Mouse (Mus musculus) G1E-ER4 (cell line): ENCODE data around the gene Olfr93. TPM values are rescaled to one million over a fixed set of nuclear protein-coding genes. Genes with fewer than 3 reads are reported as not detected.

Experiments
- GATA1 ChIP-seq: IDR thresholded peaks from one replicate; pipeline ENCODE4 v1.8.0; 2012; ENCODE audit warnings: low read length, inconsistent platforms
- polyA plus RNA-seq: library from polyadenylated mRNA; stranded (reverse); fragments of >175 nt; gene quantifications from 2 replicates; pipeline ENCODE4 v1.2.3, GENCODE M21; 2012

The Olfr93 gene
- not detected in 2 replicates for polyA plus RNA-seq

DNA sequence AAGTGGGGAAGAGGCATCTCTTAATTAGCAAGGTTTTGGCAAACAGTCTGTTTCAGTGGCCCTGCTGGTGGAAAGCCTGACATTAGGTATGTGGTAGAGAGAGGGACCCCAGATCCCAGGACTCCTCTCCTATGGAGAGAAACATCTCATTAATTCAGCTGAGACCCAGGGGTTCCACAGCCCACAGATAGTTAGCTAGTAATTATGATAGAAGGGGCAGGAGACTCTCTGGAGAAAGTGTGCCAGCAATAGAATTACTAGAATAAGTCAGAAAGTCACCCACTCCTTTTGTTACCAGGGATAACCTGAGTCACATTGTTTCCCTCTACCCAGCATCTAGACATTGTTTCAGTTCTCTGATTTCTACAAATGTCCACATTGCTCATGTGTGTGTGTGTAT is at the start of gene Olfr93:
TSS of gene Olfr93 (minus strand) at position 101 of the 400 bp plus-strand sequence.
- no peak for TF ChIP-seq GATA1

DNA sequence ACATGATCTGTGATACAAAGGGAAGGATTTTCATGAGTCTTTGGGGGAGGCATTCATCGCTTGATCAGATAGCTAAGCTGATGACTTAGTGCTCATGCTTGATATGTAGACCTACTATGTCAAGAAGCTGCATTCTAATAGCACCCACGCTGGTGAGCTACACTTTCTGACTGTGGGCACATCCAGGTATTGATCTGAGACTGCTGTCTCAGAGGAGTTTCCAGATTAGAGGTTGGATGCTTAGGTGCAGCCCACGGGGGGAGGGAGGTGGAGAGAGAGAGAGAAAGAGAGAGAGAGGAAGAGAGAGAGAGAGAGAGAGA is 42.6 kb upstream of the Olfr93 start:
- TF ChIP-seq GATA1, result no peak

DNA sequence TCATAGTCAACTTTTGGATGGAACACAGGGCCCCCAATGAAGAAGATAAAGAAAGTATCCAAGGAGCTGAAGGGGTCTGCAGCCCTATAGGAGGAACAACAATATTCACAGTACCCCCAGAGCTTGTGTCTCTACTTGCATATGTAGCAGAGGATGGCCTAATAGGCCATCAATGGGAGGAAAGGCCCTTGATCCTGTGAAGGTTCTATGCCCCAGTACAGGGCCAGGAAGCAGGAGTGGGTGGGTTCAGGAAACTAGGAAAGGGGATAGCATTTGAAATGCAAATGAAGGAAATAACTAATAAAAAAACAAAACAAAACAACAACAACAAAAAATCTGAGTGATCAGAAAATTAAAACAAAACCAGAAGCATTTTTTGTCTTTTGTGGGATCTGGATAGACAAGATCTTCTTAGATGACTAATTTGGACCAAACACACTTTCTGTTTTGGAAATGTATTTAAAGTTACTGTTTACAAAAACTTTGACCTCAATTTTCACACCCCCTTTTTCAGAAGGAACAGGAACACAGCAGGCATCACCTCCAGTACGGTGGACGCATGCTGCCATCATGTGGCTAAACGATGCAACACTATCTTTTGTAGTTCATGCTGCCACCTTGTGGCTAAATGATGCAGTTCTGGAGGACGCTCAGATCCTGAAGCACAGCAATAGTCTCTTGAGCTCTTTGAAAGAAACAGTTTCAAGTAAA is 42.1 kb upstream of the Olfr93 start:
- TF ChIP-seq GATA1, result no peak

DNA sequence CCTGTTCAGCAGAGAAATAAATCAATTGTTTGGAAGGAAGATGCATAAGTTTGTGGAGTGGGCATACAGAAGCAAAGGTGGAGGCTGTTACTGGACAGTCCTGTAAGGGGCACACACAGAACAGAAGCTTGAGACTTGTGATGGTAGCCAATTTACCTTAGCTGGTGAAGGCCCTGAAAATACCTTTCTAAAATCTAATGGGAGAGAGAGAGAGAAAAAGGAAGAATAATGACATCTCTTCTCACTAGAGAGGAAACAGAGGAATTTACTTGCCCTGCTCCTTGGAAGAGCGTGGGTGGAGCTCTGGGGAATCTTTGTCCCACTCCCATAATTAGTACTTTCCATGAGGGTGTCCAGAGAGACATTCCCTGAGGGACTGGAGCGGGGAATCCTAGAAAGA is 39.6 kb upstream of the Olfr93 start, which contains the start of gene Olfr94:
TSS of gene Olfr94 (minus strand) at position 101 of the 400 bp plus-strand sequence.
- no peak for TF ChIP-seq GATA1

GRCm38 (mm10) chr17:37196845-37197724 is 35.8 kb upstream of the Olfr93 start:
- TF ChIP-seq GATA1, result no peak

DNA sequence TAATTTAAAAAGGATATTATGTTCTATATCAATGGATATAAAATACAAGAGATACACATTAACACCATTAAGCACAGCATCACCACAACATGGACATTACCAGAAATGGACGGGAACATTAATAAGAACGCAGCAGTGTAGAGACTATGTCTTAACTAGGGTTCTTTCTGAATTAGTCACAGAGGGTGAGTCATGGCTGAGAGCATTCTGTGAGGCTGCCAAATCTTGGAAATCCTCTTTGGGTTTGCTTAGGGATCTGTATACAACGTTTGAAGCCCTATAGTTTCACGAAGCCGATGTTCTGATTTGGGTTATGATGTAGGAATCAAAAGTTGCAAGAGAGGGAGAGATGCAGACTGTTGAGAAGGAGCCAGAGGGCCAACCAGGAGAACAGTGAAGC is 33.5 kb upstream of the Olfr93 start:
- no peak for TF ChIP-seq GATA1

- TF ChIP-seq GATA1, result no peak
Observed at GRCm38 (mm10) chr17:37193656-37194055, 32.4 kb upstream of the Olfr93 start, which contains the start of gene Ubd. Gene Ubd, plus strand, starts transcription at chr17:37193892.

DNA sequence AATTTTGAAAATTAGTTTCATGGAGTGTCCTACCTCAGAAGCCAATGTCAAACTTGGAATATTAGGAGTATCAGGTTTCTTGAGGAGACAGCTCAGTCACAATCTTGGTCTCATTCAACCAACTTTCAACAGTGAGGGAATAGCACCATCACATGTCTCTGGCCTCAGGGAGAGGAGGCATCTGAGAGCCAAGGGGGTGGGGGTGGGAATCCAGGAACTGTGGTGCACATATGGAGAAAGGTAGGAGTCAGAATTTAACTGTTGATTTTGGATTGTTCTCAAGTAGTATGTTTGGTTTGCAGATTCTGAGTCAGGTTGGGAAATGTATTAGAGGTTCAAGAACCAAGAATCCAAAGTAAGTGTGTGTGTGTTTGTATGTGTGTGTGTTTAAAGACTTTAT is 31.7 kb upstream of the Olfr93 start:
- no peak for TF ChIP-seq GATA1

DNA sequence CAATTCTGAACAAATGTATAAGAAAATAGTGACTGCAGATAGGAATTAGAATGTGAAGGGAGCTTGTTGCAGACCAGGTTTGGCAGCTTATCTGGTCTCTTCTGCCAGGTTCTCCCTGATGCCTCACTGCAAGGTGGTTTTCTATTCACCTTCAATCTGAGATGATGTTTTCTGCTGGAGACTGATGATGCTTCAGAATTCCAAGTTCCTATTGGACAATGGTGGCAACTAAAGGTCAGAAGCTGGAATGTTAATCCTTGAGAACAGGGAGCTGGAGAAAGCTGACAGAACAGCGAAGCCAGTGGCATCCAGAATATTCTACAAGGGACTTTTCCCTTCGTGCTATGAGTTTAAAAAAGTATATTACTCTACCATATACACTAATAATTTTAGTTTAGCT is 29.4 kb upstream of the Olfr93 start:
- TF ChIP-seq GATA1, result no peak

GRCm38 (mm10) chr17:37185474-37185873 is 24.2 kb upstream of the Olfr93 start:
- no peak for TF ChIP-seq GATA1

GRCm38 (mm10) chr17:37119988-37120387 is 41.3 kb downstream of the Olfr93 start, which contains the start of gene Olfr92:
Gene Olfr92, minus strand, starts transcription at chr17:37120088.
- TF ChIP-seq GATA1, result no peak

GRCm38 (mm10) chr17:37098178-37098577 is 63.1 kb downstream of the Olfr93 start, which contains the start of gene Olfr91:
Gene Olfr91, minus strand, starts transcription at chr17:37098278.
- no peak for TF ChIP-seq GATA1

DNA sequence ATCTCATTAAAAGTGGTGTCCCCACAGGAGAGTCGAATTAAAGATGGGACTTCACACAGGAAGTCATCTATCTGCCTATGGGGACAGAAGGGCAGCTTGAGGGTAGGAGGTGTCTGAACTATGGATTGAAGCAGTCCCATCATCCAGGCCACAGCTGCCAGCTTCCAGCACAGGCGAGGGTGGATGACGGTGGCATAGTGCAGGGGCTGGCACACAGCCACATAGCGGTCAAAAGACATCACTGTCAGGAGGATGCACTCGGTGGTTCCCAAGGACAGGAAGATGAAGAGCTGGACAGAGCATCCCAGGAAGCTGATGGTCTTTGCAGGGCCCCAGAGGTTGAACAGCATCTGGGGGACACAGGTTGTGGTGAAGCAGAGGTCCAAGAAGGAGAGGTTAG is 68.0 kb downstream of the Olfr93 start:
- no peak for TF ChIP-seq GATA1

- no peak for TF ChIP-seq GATA1
Observed at GRCm38 (mm10) chr17:37092198-37092597, 69.1 kb downstream of the Olfr93 start.

Other genes starting within 250 kb of the Olfr93 start
- gene Rnf39, start 218.6 kb downstream of the Olfr93 start, polyA plus RNA-seq, result not detected in 2 replicates
- 252 and 445 TPM in 2 replicates for gene Ppp1r11, start 209.8 kb downstream of the Olfr93 start, polyA plus RNA-seq
- 3.8 and 5.8 TPM in 2 replicates for gene Znrd1, start 202.9 kb downstream of the Olfr93 start, polyA plus RNA-seq
- 0.26 and 0.56 TPM in 2 replicates for gene Znrd1as, start 202.9 kb downstream of the Olfr93 start, polyA plus RNA-seq
- gene 2410137M14Rik, start 180.3 kb downstream of the Olfr93 start, polyA plus RNA-seq, result not detected in 2 replicates
- gene H2-M5, start 172.0 kb downstream of the Olfr93 start, polyA plus RNA-seq, result not detected in 2 replicates
- not detected in 2 replicates for gene Zfp57, start 160.3 kb downstream of the Olfr93 start, polyA plus RNA-seq
- not detected in 2 replicates for gene Mog, start 138.1 kb downstream of the Olfr93 start, polyA plus RNA-seq
- 20.1 and 23.9 TPM in 2 replicates for gene Gabbr1, start 115.5 kb downstream of the Olfr93 start, polyA plus RNA-seq
- not detected in 2 replicates for gene Olfr90, start 73.0 kb downstream of the Olfr93 start, polyA plus RNA-seq
- not detected in 2 replicates for gene Olfr91, start 63.2 kb downstream of the Olfr93 start, polyA plus RNA-seq
- gene Olfr92, start 41.4 kb downstream of the Olfr93 start, polyA plus RNA-seq, result not detected in 2 replicates
- not detected in 2 replicates for gene Ubd, start 32.4 kb upstream of the Olfr93 start, polyA plus RNA-seq
- not detected in 2 replicates for gene Olfr94, start 39.5 kb upstream of the Olfr93 start, polyA plus RNA-seq
- gene Olfr95, start 51.6 kb upstream of the Olfr93 start, polyA plus RNA-seq, result not detected in 2 replicates
- not detected in 2 replicates for gene Olfr96, start 58.7 kb upstream of the Olfr93 start, polyA plus RNA-seq
- gene Olfr97, start 75.8 kb upstream of the Olfr93 start, polyA plus RNA-seq, result not detected in 2 replicates
- gene Olfr98, start 102.3 kb upstream of the Olfr93 start, polyA plus RNA-seq, result not detected in 2 replicates
- gene H2-M3, start 108.7 kb upstream of the Olfr93 start, polyA plus RNA-seq, result not detected in 2 replicates
- gene Olfr99, start 122.0 kb upstream of the Olfr93 start, polyA plus RNA-seq, result not detected in 2 replicates
- not detected in 2 replicates for gene Olfr101, start 142.8 kb upstream of the Olfr93 start, polyA plus RNA-seq
- not detected in 2 replicates for gene Olfr102, start 155.6 kb upstream of the Olfr93 start, polyA plus RNA-seq
- not detected in 2 replicates for gene Olfr103, start 178.2 kb upstream of the Olfr93 start, polyA plus RNA-seq
- not detected in 2 replicates for gene Olfr104-ps, start 198.1 kb upstream of the Olfr93 start, polyA plus RNA-seq
- gene Olfr105-ps, start 217.5 kb upstream of the Olfr93 start, polyA plus RNA-seq, result not detected in 2 replicates
- gene Olfr106-ps, start 228.9 kb upstream of the Olfr93 start, polyA plus RNA-seq, result not detected in 2 replicates
- not detected in 2 replicates for gene Olfr107, start 237.7 kb upstream of the Olfr93 start, polyA plus RNA-seq